Comparison of ENCODE assay signal across 22 mouse cellular contexts in the genomic region with DNA sequence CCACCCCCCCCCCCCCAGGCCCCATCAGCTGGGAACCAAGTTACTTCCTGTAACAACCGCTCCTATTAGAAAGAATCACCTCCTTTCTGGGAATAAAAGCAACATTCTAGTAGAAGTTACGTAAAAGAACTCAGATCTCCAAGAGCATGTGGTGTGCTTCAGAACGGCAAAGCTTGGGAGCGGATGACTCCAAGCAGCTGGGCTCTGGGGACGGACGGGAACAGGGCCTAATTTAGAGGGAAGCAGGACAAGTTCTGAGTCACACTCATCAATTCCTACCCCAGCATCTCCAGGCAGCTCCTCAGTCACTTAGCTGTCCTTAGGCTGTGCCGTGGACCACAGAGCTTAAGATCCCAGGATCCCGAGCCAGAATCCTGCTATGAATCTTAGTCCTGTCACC.
DNase-seq lines count a peak whose midpoint lies in the region; ATAC-seq and TF ChIP-seq lines count a peak whose summit lies in the region.
"Had no signal": no experiment of that assay in that cellular context is flagged by ENCODE, and none has a peak within 500 bp of the region (broad histone marks: within the 10 kb centered on the region; RNA-seq: fewer than 3 reads in every experiment).

No protein-coding gene starts in this region.

- peak; percentile 45 to 71 for DNase-seq in heart, adult 18-20 months
- DNase-seq in right cerebral cortex, adult 18-20 months, result peak; percentile 47
- no peak for DNase-seq in right cerebral cortex, postnatal 4 days
- peak; percentile 7 for DNase-seq in heart, embryonic 10.5 days (ENCODE audit: low spot score)
- DNase-seq in B cell, adult 2 months, result no peak
- DNase-seq in thymus, postnatal 0 days (ENCODE audit: low spot score), result no peak
- DNase-seq: adrenal gland, adult 2 months; cerebellum, postnatal 10 days; kidney, postnatal 36 days; right cerebral cortex, postnatal 14 days; thymus, adult 2 months had no signal

- 89% methylated on average over 8 of the region's 8 CpGs for WGBS in heart, embryonic 12.5 days
- 90% methylated on average over 8 of the region's 8 CpGs for WGBS in heart, embryonic 10.5 days
- 92% methylated on average over 8 of the region's 8 CpGs for WGBS in small intestine, adult 2 months

- H3K4me1 ChIP-seq in heart, embryonic 12.5 days (replicated peaks), result no peaks in the 10 kb centered on the region
- peaks cover 8% of the 10 kb centered on the region; the same call in 1 of the 2 replicates for H3K4me1 ChIP-seq in heart, embryonic 10.5 days
- peaks cover 9% of the 10 kb centered on the region; the same call in 1 of the 2 replicates for H3K4me1 ChIP-seq in small intestine, adult 2 months (ENCODE audit: control insufficient read depth, insufficient read depth, insufficient read length, low read length)
- H3K4me1 ChIP-seq: megakaryocyte, embryonic 14.5 days had no signal

- H3K4me3 ChIP-seq in heart, embryonic 12.5 days, result no peak overlapping the region
- no peak overlapping the region for H3K4me3 ChIP-seq in heart, embryonic 10.5 days
- no peak overlapping the region for H3K4me3 ChIP-seq in small intestine, adult 2 months (ENCODE audit: low read depth, low read length)
- H3K4me3 ChIP-seq: embryonic facial prominence, embryonic 12.5 days; erythroblast, embryonic 14.5 days; forebrain, embryonic 15.5 days; hindbrain, embryonic 15.5 days; intestine, embryonic 15.5 days; megakaryocyte, embryonic 14.5 days; midbrain, embryonic 15.5 days; neural tube, embryonic 15.5 days had no signal

- ATAC-seq in heart, embryonic 12.5 days (ENCODE audit: insufficient number of reproducible peaks, low FRiP score), result no peak
- ATAC-seq: forebrain, embryonic 15.5 days; intestine, embryonic 15.5 days; midbrain, embryonic 15.5 days had no signal

- no peak overlapping the region for H3K4me2 ChIP-seq in heart, embryonic 12.5 days
- H3K4me2 ChIP-seq: embryonic facial prominence, embryonic 12.5 days; forebrain, embryonic 15.5 days; hindbrain, embryonic 15.5 days; intestine, embryonic 15.5 days; midbrain, embryonic 15.5 days; neural tube, embryonic 15.5 days had no signal

- H3K27ac ChIP-seq in heart, embryonic 12.5 days (ENCODE audit: poor library complexity, severe bottlenecking), result no peak overlapping the region
- H3K27ac ChIP-seq in heart, embryonic 10.5 days, result no peak overlapping the region
- 0 out of 2 replicates have a peak overlapping the region, but pooled peaks have one; percentile 11 for H3K27ac ChIP-seq in small intestine, adult 2 months (ENCODE audit: insufficient read depth, low read depth, low read length)
- H3K27ac ChIP-seq: embryonic facial prominence, embryonic 12.5 days; forebrain, embryonic 15.5 days; hindbrain, embryonic 15.5 days; intestine, embryonic 15.5 days; liver, embryonic 14.5 days; midbrain, embryonic 15.5 days; neural tube, embryonic 15.5 days had no signal

- H3K9me3 ChIP-seq in heart, embryonic 12.5 days (replicated peaks), result no peaks in the 10 kb centered on the region
- no peaks in the 10 kb centered on the region for H3K9me3 ChIP-seq in heart, embryonic 10.5 days
- H3K9me3 ChIP-seq: embryonic facial prominence, embryonic 12.5 days; forebrain, embryonic 15.5 days; hindbrain, embryonic 15.5 days; intestine, embryonic 15.5 days; midbrain, embryonic 15.5 days; neural tube, embryonic 15.5 days had no signal

- no peak for TF ChIP-seq POLR2A in small intestine, adult 2 months (IDR thresholded peaks at IDR 0.05; ENCODE audit: low read depth, low read length)

- no peak overlapping the region for H3K9ac ChIP-seq in heart, embryonic 12.5 days
- H3K9ac ChIP-seq: embryonic facial prominence, embryonic 12.5 days; forebrain, embryonic 15.5 days; hindbrain, embryonic 15.5 days; intestine, embryonic 15.5 days; liver, embryonic 14.5 days; midbrain, embryonic 15.5 days; neural tube, embryonic 15.5 days had no signal

- no peak for TF ChIP-seq CTCF in small intestine, adult 2 months (IDR thresholded peaks at IDR 0.05; ENCODE audit: extremely low read depth, insufficient read length, insufficient replicate concordance, low read depth, low read length)

- H3K27me3 ChIP-seq in heart, embryonic 12.5 days (replicated peaks), result no peaks in the 10 kb centered on the region
- no peaks in the 10 kb centered on the region for H3K27me3 ChIP-seq in heart, embryonic 10.5 days (ENCODE audit: insufficient read depth, poor library complexity, severe bottlenecking)
- H3K27me3 ChIP-seq in small intestine, adult 2 months (ENCODE audit: control insufficient read depth, insufficient read depth, low read length), result no peaks in the 10 kb centered on the region
- H3K27me3 ChIP-seq: embryonic facial prominence, embryonic 12.5 days; forebrain, embryonic 15.5 days; hindbrain, embryonic 15.5 days; intestine, embryonic 15.5 days; megakaryocyte, embryonic 14.5 days; midbrain, embryonic 15.5 days; neural tube, embryonic 15.5 days had no signal

- no peaks in the 10 kb centered on the region for H3K36me3 ChIP-seq in heart, embryonic 12.5 days
- H3K36me3 ChIP-seq in heart, embryonic 10.5 days, result no peaks in the 10 kb centered on the region
- H3K36me3 ChIP-seq in small intestine, adult 2 months (ENCODE audit: control insufficient read depth, insufficient read depth, low read length), result no peaks in the 10 kb centered on the region
- H3K36me3 ChIP-seq: embryonic facial prominence, embryonic 12.5 days; forebrain, embryonic 15.5 days; hindbrain, embryonic 15.5 days; intestine, embryonic 15.5 days; midbrain, embryonic 15.5 days; neural tube, embryonic 15.5 days had no signal

Comparison
In these comparisons a context has a peak if more than half of its experiments do, and no peak if none do; other contexts are left out.
1. DNase-seq: peak in heart, adult 18-20 months (2 of 2), right cerebral cortex, adult 18-20 months (single experiment) and heart, embryonic 10.5 days (single experiment); none in right cerebral cortex, postnatal 4 days (single experiment), B cell, adult 2 months (0 of 2) and thymus, postnatal 0 days (single experiment).